Mouse (Mus musculus): ENCODE measurements around the gene Kdm6b. TPM values are rescaled to one million over a fixed set of nuclear protein-coding genes. Genes with fewer than 3 reads are reported as not detected.
A peak's percentile ranks its signal among the peaks of the same experiment; 100 is the strongest.

The Kdm6b gene
- polyA plus RNA-seq (2015; fragmentation: Nextera tagmentation; extraction: Ambion mirVana) = 7.4 and 8.2 TPM in 2 replicates

- no peak for ATAC-seq
- peak within 1 kb of the TSS; percentile 93 for H3K4me2 ChIP-seq (ENCODE audit: low read depth, low read length)
- WGBS (ENCODE audit: insufficient replicate concordance) = 41% methylated on average over 12 of the region's 12 CpGs
- peak within 1 kb of the TSS; percentile 72 for H3K9ac ChIP-seq (replicated peaks)
- TF ChIP-seq EP300 (IDR thresholded peaks at IDR 0.05; ENCODE audit: low read depth) (no peak), CTCF (IDR thresholded peaks at IDR 0.05; ENCODE audit: low read depth) (no peak)
- H3K4me1 ChIP-seq (ENCODE audit: insufficient read depth) = peaks cover 60% of the 10 kb centered on the region
- peak within 1 kb of the TSS; percentile 97 for H3K27ac ChIP-seq (ENCODE audit: low read depth)
- H3K9me3 ChIP-seq (ENCODE audit: low read length) = no peaks in the 10 kb centered on the region
- no peaks in the 10 kb centered on the region for H3K27me3 ChIP-seq (ENCODE audit: insufficient read depth, low read length)
- DNase-seq = no peak
- H3K36me3 ChIP-seq (replicated peaks; ENCODE audit: insufficient read depth, low read length) = no peaks in the 10 kb centered on the region
- peak within 1 kb of the TSS; percentile 77 for H3K4me3 ChIP-seq (ENCODE audit: low read depth, low read length)
Observed at GRCm38 (mm10) chr11:69413221-69414181, at the start of gene Kdm6b. Gene Kdm6b, minus strand, starts transcription at chr11:69413675.

- 48% methylated on average over 5 of the region's 5 CpGs for WGBS (ENCODE audit: insufficient replicate concordance)
- no peak for ATAC-seq
- H3K27ac ChIP-seq (ENCODE audit: low read depth) = no peak overlapping the region
Observed at GRCm38 (mm10) chr11:69461568-69461967, 48.1 kb upstream of the Kdm6b start.

GRCm38 (mm10) chr11:69459883-69460282, 46.4 kb upstream of the Kdm6b start:
- H3K9ac ChIP-seq (replicated peaks) = no peak overlapping the region
- TF ChIP-seq EP300 (IDR thresholded peaks at IDR 0.05; ENCODE audit: low read depth) (no peak), CTCF (IDR thresholded peaks at IDR 0.05; ENCODE audit: low read depth) (no peak)
- no peaks in the 10 kb centered on the region for H3K9me3 ChIP-seq (ENCODE audit: low read length)
- 63% methylated on average over 4 of the region's 4 CpGs for WGBS (ENCODE audit: insufficient replicate concordance)
- H3K27ac ChIP-seq (ENCODE audit: low read depth) = no peak overlapping the region
- no peak overlapping the region for H3K4me2 ChIP-seq (ENCODE audit: low read depth, low read length)
- H3K27me3 ChIP-seq (ENCODE audit: insufficient read depth, low read length) = no peaks in the 10 kb centered on the region
- ATAC-seq (no peak), DNase-seq (no peak)
- H3K4me3 ChIP-seq (ENCODE audit: low read depth, low read length) = no peak overlapping the region
- no peaks in the 10 kb centered on the region; the same call in 1 of the 2 replicates for H3K4me1 ChIP-seq (ENCODE audit: insufficient read depth)
- H3K36me3 ChIP-seq (replicated peaks; ENCODE audit: insufficient read depth, low read length) = no peaks in the 10 kb centered on the region

More at GRCm38 (mm10) chr11:69461568-69461967, 48.1 kb upstream of the Kdm6b start:
- DNase-seq = no peak
- Histone ChIP-seq H3K4me1 (ENCODE audit: insufficient read depth) (no peaks in the 10 kb centered on the region; the same call in 1 of the 2 replicates), H3K9me3 (ENCODE audit: low read length) (no peaks in the 10 kb centered on the region), H3K27me3 (ENCODE audit: insufficient read depth, low read length) (no peaks in the 10 kb centered on the region), H3K36me3 (replicated peaks; ENCODE audit: insufficient read depth, low read length) (no peaks in the 10 kb centered on the region), H3K4me3 (ENCODE audit: low read depth, low read length) (no peak overlapping the region), H3K4me2 (ENCODE audit: low read depth, low read length) (no peak overlapping the region), H3K9ac (replicated peaks) (no peak overlapping the region)
- TF ChIP-seq EP300 (IDR thresholded peaks at IDR 0.05; ENCODE audit: low read depth) (no peak), CTCF (IDR thresholded peaks at IDR 0.05; ENCODE audit: low read depth) (no peak)

- no peaks in the 10 kb centered on the region for H3K9me3 ChIP-seq (ENCODE audit: low read length)
- 48% methylated on average over 6 of the region's 6 CpGs for WGBS (ENCODE audit: insufficient replicate concordance)
- no peaks in the 10 kb centered on the region for H3K36me3 ChIP-seq (replicated peaks; ENCODE audit: insufficient read depth, low read length)
- H3K27me3 ChIP-seq (ENCODE audit: insufficient read depth, low read length) = no peaks in the 10 kb centered on the region
- no peak overlapping the region for H3K9ac ChIP-seq (replicated peaks)
- no peak overlapping the region for H3K4me2 ChIP-seq (ENCODE audit: low read depth, low read length)
- H3K4me1 ChIP-seq (ENCODE audit: insufficient read depth) = no peaks in the 10 kb centered on the region; the same call in 1 of the 2 replicates
- H3K4me3 ChIP-seq (ENCODE audit: low read depth, low read length) = no peak overlapping the region
- no peak for TF ChIP-seq CTCF (IDR thresholded peaks at IDR 0.05; ENCODE audit: low read depth)
- no peak for TF ChIP-seq EP300 (IDR thresholded peaks at IDR 0.05; ENCODE audit: low read depth)
- ATAC-seq (no peak), DNase-seq (no peak)
- no peak overlapping the region for H3K27ac ChIP-seq (ENCODE audit: low read depth)
Observed at GRCm38 (mm10) chr11:69457006-69457579, 43.6 kb upstream of the Kdm6b start.

- Histone ChIP-seq H3K4me1 (ENCODE audit: insufficient read depth) (no peaks in the 10 kb centered on the region), H3K4me3 (ENCODE audit: low read depth, low read length) (no peak overlapping the region), H3K27me3 (ENCODE audit: insufficient read depth, low read length) (no peaks in the 10 kb centered on the region; the same call in 1 of the 2 replicates), H3K4me2 (ENCODE audit: low read depth, low read length) (no peak overlapping the region), H3K9ac (replicated peaks) (no peak overlapping the region), H3K36me3 (replicated peaks; ENCODE audit: insufficient read depth, low read length) (no peaks in the 10 kb centered on the region), H3K27ac (ENCODE audit: low read depth) (peak overlapping the region; percentile 60; the same call in 1 of the 2 replicates), H3K9me3 (ENCODE audit: low read length) (no peaks in the 10 kb centered on the region)
- ATAC-seq (peak; percentile 19; the same call in 1 of the 2 replicates), DNase-seq (no peak)
- WGBS (ENCODE audit: insufficient replicate concordance) = 56% methylated on average over 23 of the region's 23 CpGs
- TF ChIP-seq CTCF (IDR thresholded peaks at IDR 0.05; ENCODE audit: low read depth) = no peak
- TF ChIP-seq EP300 (IDR thresholded peaks at IDR 0.05; ENCODE audit: low read depth) = no peak
Observed at GRCm38 (mm10) chr11:69452114-69452867, 38.8 kb upstream of the Kdm6b start.

Measured in liver, postnatal 0 days (tissue).